Mouse (Mus musculus): Measurements from ENCODE around the gene Nol7. TPM values are rescaled to one million over a fixed set of nuclear protein-coding genes. Genes with fewer than 3 reads are reported as not detected.

Gene Nol7
- 153 TPM for polyA plus RNA-seq (2014; fragmentation: Illumina TruSeq; extraction: RNeasy Lipid Tissue Mini Kit (QIAGEN cat#74804); ENCODE audit: low read depth, low replicate concordance)

DNA sequence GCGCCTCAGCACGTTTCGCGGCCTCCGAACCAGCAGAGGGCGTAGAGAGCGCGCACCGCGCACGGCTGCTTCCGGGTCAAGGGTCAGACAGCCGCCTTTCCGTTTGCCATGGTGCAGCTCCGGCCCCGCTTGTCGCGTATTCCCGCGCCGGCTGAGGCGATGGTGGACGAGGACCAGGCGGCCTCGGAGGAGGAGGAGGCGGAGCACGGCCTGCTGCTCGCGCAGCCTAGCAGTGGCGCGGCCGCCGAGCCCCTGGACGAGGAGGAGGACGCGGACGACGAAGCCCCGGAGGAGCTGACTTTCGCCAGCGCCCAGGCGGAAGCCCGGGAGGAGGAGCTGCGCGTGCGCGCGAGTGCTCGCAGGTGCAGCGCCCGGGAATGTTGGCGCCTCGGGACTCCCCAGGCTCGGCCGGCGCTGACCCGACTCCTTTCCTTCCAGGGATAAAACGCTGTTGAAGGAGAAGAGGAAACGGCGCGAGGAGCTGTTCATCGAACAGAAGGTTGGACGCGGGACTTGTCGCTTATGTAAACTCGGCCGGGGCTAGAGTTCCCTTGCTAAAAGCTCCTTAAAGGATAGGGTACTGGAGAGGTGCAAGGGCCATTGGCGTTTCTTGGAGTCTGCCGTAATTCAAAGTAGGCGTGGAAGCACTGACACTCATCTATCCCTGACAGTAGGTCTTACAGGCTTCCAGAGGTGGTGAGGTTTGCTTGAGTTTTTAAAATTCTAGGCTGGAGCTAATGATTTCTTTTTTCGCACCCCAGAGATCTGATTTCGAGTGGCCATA lies at the start of gene Nol7:
Gene Nol7, plus strand, starts transcription at position 94 of the 784 bp plus-strand sequence.

DNA sequence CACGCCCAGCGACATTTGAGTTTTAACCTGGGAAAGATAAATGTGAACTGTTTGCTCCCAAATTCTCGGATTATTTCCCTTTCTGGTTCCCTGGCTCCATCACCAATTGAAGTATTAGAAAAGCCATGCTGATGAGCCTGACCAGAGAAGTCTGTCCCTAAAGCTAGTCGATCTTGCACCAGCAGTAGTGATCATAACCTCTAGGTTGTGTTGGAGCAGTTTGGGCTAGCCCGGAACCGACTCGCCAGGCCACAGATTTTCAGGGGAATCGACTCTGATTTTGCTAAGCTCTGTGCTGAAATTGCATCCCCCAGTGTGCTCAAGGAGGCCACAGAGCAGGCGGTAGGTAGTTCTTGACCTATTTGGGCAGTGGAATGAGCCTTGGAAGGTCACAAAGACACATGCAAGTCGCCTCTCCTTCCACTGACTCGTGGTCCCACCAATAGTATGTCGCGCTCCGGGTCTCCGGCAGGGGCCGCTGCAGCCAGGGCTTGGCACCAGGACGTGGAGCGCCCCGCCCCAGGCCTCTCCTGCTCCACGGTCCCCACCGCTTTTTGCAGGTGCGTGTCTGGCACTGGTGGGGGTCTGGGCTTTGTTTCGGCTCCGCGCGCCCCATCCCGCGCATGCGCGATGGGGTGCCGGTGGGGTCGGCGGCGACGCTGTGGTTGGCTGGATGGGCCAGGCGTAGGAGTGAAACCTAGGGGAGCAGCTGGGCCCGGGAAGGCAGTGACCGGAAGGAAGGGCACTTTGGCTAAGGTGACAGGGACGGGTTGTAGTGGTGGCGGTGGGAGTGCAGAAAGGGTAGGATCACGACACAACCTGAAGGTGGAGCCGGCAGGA lies 33.0 kb upstream of the Nol7 start, which contains the start of gene Sirt5:
Gene Sirt5, plus strand, starts transcription at position 512 of the 840 bp plus-strand sequence.

Other genes with a start within 250 kb of the Nol7 start
- gene Tbc1d7, start 226.9 kb upstream of the Nol7 start, polyA plus RNA-seq (2014; fragmentation: Illumina TruSeq; extraction: RNeasy Lipid Tissue Mini Kit (QIAGEN cat#74804); ENCODE audit: low read depth, low replicate concordance), result 30.9 TPM
- gene Gfod1, start 94.2 kb upstream of the Nol7 start, polyA plus RNA-seq (2014; fragmentation: Illumina TruSeq; extraction: RNeasy Lipid Tissue Mini Kit (QIAGEN cat#74804); ENCODE audit: low read depth, low replicate concordance), result 19.8 TPM
- gene Sirt5, start 32.9 kb upstream of the Nol7 start, polyA plus RNA-seq (2014; fragmentation: Illumina TruSeq; extraction: RNeasy Lipid Tissue Mini Kit (QIAGEN cat#74804); ENCODE audit: low read depth, low replicate concordance), result 50.8 TPM
- 40.0 TPM for gene Ranbp9, start 82.9 kb downstream of the Nol7 start, polyA plus RNA-seq (2014; fragmentation: Illumina TruSeq; extraction: RNeasy Lipid Tissue Mini Kit (QIAGEN cat#74804); ENCODE audit: low read depth, low replicate concordance)
- gene Mcur1, start 161.8 kb downstream of the Nol7 start, polyA plus RNA-seq (2014; fragmentation: Illumina TruSeq; extraction: RNeasy Lipid Tissue Mini Kit (QIAGEN cat#74804); ENCODE audit: low read depth, low replicate concordance), result 43.5 TPM
- gene Rnf182, start 217.3 kb downstream of the Nol7 start, polyA plus RNA-seq (2014; fragmentation: Illumina TruSeq; extraction: RNeasy Lipid Tissue Mini Kit (QIAGEN cat#74804); ENCODE audit: low read depth, low replicate concordance), result not detected

Measured in heart, adult 10 weeks (tissue).